Mouse (Mus musculus) kidney, adult 2 months (tissue): Measurements from ENCODE around the gene Spsb4. TPM values are rescaled to one million over a fixed set of nuclear protein-coding genes. Genes with fewer than 3 reads are reported as not detected.

Source experiments
- DNase-seq: peaks from one replicate; pipeline ENCODE4 v3.0.0; 2021
- H3K27ac ChIP-seq: fragments of 200-500 bp; 2 replicates; pipeline ENCODE4 v1.5.1; 2012; ENCODE audit warnings: low read depth, low read length, control low read depth, inconsistent platforms; ENCODE audit not compliant: insufficient read depth
- H3K27me3 ChIP-seq: fragments of 200-500 bp; replicated peaks from 2 replicates; pipeline ENCODE4 v1.6.1; 2012; ENCODE audit warnings: mild to moderate bottlenecking, moderate library complexity, low read length, inconsistent platforms; ENCODE audit not compliant: control insufficient read depth, insufficient read depth
- H3K36me3 ChIP-seq: fragments of 200-500 bp; 2 replicates; pipeline ENCODE4 v1.6.1; 2012; ENCODE audit warnings: mild to moderate bottlenecking, moderate library complexity, low read length, inconsistent platforms; ENCODE audit not compliant: control insufficient read depth, insufficient read depth
- H3K4me1 ChIP-seq: fragments of 200-500 bp; 2 replicates; pipeline ENCODE4 v1.6.1; 2011; ENCODE audit warnings: low read length; ENCODE audit not compliant: control insufficient read depth, insufficient read depth
- H3K4me3 ChIP-seq: fragments of 200-500 bp; 2 replicates; pipeline ENCODE4 v1.5.1; 2011; ENCODE audit warnings: mild to moderate bottlenecking, low read depth, low read length, control low read depth; ENCODE audit not compliant: insufficient read depth
- CTCF ChIP-seq: fragments of 200-500 bp; conservative IDR thresholded peaks from 2 replicates; pipeline ENCODE4 v1.5.1; 2011; ENCODE audit warnings: low read depth, mild to moderate bottlenecking, control low read depth, low read length, moderate library complexity, mixed read lengths; ENCODE audit not compliant: insufficient read depth, insufficient read length
- POLR2A ChIP-seq: fragments of 200-500 bp; IDR thresholded peaks from one replicate; pipeline ENCODE4 v1.6.1; 2011; ENCODE audit warnings: low read depth, low read length, control low read depth
- WGBS: fragments of 180-500 bp; shearing (Covaris S2); methylation state at CpG from one replicate; pipeline ENCODE4 v1.1.7; 2018; 5-methylcytosine and 5-hydroxymethylcytosine counted together
- polyA plus RNA-seq: library from polyadenylated mRNA; depleted of rRNA; stranded (reverse); fragments of >200 nt; gene quantifications from 2 replicates; pipeline ENCODE4 v1.2.3, GENCODE M21; 2012

Gene Spsb4
- polyA plus RNA-seq, 1 experiment = 62.5 TPM

DNA sequence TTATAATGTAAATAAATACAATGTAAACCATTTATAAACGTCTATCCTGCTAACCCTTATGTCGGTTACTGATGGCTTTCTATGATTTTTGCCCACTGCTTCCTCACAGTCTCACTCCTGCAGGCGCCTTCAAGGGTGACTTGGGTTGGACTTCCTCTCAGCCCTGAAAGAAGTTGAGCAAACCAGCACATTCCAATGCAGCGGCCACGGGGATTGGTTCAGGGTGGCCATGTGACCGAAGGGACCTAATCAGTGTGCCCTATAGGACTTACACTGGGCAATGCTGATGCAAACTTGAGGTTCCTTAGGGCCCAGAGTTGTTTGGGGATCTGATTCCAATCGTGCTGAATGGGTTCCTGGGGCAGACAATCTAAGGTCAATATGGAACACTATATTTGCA lies 59.2 kb downstream of the Spsb4 start:
- WGBS = 67% methylated on average over 7 of the region's 7 CpGs
- no peak overlapping the region for H3K4me3 ChIP-seq
- H3K27ac ChIP-seq = no peak overlapping the region
- TF ChIP-seq POLR2A = no peak
- TF ChIP-seq CTCF = no peak
- DNase-seq = peak; percentile 50
- H3K27me3 ChIP-seq = no peaks in the 10 kb centered on the region
- no peaks in the 10 kb centered on the region for H3K36me3 ChIP-seq
- peaks cover 40% of the 10 kb centered on the region for H3K4me1 ChIP-seq

DNA sequence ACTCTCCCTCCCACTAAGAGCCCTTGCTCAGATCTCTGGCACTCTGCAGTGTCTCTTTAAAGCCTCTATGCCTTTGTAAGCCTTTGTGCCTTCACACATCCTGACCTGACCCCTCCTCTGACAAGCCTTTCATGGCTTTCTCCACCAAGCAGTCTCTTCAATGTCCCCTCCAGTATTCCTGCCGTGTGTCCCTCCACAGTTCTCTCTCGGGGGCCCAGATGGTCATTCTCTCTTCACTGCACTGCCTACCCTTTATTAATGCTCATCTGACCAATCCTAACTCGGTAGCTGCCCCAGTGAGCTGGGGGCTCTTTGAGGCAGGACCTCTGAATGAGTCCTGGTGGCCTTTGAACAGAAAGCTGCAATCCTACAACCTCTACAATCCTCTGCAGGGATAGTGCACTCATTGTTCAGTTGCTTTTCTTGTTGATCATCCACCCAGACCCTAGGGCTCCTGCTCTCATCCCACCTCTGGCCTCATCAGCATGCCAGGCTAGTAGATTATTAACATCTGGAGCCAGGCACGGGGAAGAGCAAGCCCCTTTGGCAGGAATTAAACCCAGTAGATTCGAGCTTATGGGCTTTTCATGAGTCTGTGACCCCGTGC lies 60.5 kb downstream of the Spsb4 start:
- Histone ChIP-seq H3K4me1 (peaks cover 34% of the 10 kb centered on the region), H3K4me3 (no peak overlapping the region), H3K27me3 (no peaks in the 10 kb centered on the region), H3K27ac (peak overlapping the region; percentile 71), H3K36me3 (no peaks in the 10 kb centered on the region)
- 25% methylated on average over 6 of the region's 6 CpGs for WGBS
- peak; percentile 91 for DNase-seq
- TF ChIP-seq POLR2A (no peak), CTCF (no peak)

- 46% methylated on average over 6 of the region's 6 CpGs for WGBS
- DNase-seq = peak; percentile 53
- no peak overlapping the region for H3K4me3 ChIP-seq
- H3K27me3 ChIP-seq = no peaks in the 10 kb centered on the region
- H3K27ac ChIP-seq = peak overlapping the region; percentile 12; the same call in 1 of the 2 replicates
- no peaks in the 10 kb centered on the region for H3K36me3 ChIP-seq
- no peak for TF ChIP-seq POLR2A
- no peak for TF ChIP-seq CTCF
- H3K4me1 ChIP-seq = peaks cover 32% of the 10 kb centered on the region
Observed at GRCm38 (mm10) chr9:96957298-96957865, 61.3 kb downstream of the Spsb4 start.

DNA sequence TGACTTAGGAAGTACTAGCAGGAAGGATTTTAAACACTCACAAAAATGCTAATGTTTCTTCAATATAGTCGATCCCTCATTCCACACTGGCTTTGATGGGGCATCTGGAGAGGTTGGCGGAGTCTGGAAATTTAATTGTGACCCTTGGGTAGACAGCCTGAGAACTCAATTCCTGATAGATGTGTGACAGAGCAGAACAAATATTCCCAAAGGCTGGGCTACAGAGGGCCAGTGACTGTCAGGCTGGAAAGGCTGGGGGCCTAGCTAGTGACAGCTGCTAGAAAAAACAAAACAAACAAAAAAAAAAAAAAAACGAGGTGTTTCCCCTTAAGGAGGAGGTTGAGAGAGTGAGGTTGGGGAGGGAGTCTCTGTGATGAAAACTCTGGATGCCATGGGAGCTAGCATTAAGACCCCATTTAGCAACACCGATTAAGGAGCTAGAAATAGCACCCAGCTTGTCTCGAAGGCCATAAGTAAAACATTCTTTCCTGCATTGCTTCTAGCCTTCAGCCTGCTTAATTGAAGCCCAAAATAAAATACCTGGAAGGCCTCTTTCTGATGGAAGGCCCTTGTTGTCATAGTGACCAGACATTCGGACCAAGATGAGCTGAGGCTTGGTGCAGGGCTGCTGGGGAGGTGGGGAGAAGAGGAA lies 61.9 kb downstream of the Spsb4 start:
- Histone ChIP-seq H3K27ac (peak overlapping the region; percentile 12; the same call in 1 of the 2 replicates), H3K27me3 (no peaks in the 10 kb centered on the region), H3K4me1 (peaks cover 29% of the 10 kb centered on the region), H3K36me3 (no peaks in the 10 kb centered on the region), H3K4me3 (no peak overlapping the region)
- 45% methylated on average over 6 of the region's 6 CpGs for WGBS
- no peak for TF ChIP-seq CTCF
- TF ChIP-seq POLR2A = no peak
- DNase-seq = no peak

- DNase-seq = no peak
- Histone ChIP-seq H3K4me1 (peaks cover 28% of the 10 kb centered on the region), H3K36me3 (no peaks in the 10 kb centered on the region), H3K27me3 (no peaks in the 10 kb centered on the region), H3K4me3 (no peak overlapping the region), H3K27ac (no peak overlapping the region)
- no peak for TF ChIP-seq CTCF
- no peak for TF ChIP-seq POLR2A
- WGBS = 74% methylated on average over 15 of the region's 15 CpGs
Observed at GRCm38 (mm10) chr9:96954063-96954809, 64.4 kb downstream of the Spsb4 start.

- Histone ChIP-seq H3K36me3 (no peaks in the 10 kb centered on the region), H3K4me1 (peaks cover 23% of the 10 kb centered on the region), H3K27ac (no peak overlapping the region), H3K27me3 (no peaks in the 10 kb centered on the region), H3K4me3 (no peak overlapping the region)
- 90% methylated on average over 8 of the region's 8 CpGs for WGBS
- TF ChIP-seq CTCF (no peak), POLR2A (no peak)
- DNase-seq = no peak
Observed at GRCm38 (mm10) chr9:96953443-96953842, 65.2 kb downstream of the Spsb4 start.
